Mouse (Mus musculus) hindbrain, embryonic 13.5 days (tissue): ENCODE data around the gene Mocs1. TPM values are rescaled to one million over a fixed set of nuclear protein-coding genes. Genes with fewer than 3 reads are reported as not detected.

Experiments used
- ATAC-seq: fragments of 200-750 bp; cut with Nextera tagmentation; 2 replicates; pipeline ENCODE4 v1.8.0; 2017; ENCODE audit warnings: moderate TSS enrichment; ENCODE audit not compliant: low FRiP score
- H3K27ac ChIP-seq: fragments of 300-500 bp; sonication (generic); 2 replicates; pipeline ENCODE4 v1.5.1; 2015; ENCODE audit warnings: inconsistent platforms, mild to moderate bottlenecking, moderate library complexity
- H3K27me3 ChIP-seq: fragments of 300-500 bp; sonication (generic); 2 replicates; pipeline ENCODE4 v1.6.1; 2015; ENCODE audit warnings: mild to moderate bottlenecking, inconsistent platforms
- H3K36me3 ChIP-seq: fragments of 300-500 bp; sonication (generic); 2 replicates; pipeline ENCODE4 v1.6.1; 2015; ENCODE audit warnings: mild to moderate bottlenecking, inconsistent platforms
- H3K4me1 ChIP-seq: fragments of 300-500 bp; sonication (generic); replicated peaks from 2 replicates; pipeline ENCODE4 v1.6.1; 2015; ENCODE audit warnings: inconsistent platforms
- H3K4me2 ChIP-seq: fragments of 300-500 bp; sonication (generic); 2 replicates; pipeline ENCODE4 v1.6.1; 2015; ENCODE audit warnings: inconsistent platforms, mild to moderate bottlenecking, moderate library complexity
- H3K4me3 ChIP-seq: fragments of 300-500 bp; sonication (generic); 2 replicates; pipeline ENCODE4 v1.5.1; 2015; ENCODE audit warnings: mild to moderate bottlenecking, inconsistent platforms
- H3K9ac ChIP-seq: fragments of 300-500 bp; sonication (generic); 2 replicates; pipeline ENCODE4 v1.6.1; 2015; ENCODE audit warnings: mild to moderate bottlenecking, inconsistent platforms
- H3K9me3 ChIP-seq: fragments of 300-500 bp; sonication (generic); 2 replicates; pipeline ENCODE4 v1.6.1; 2016; ENCODE audit warnings: inconsistent platforms
- WGBS: fragments of 180-500 bp; shearing (Covaris S2); methylation state at CpG from one replicate; pipeline ENCODE4 v1.1.7; 2015; 5-methylcytosine and 5-hydroxymethylcytosine counted together
- polyA plus RNA-seq: library from polyadenylated mRNA; unstranded; fragments of >200 nt; fragmentation: Nextera tagmentation; extraction: Ambion mirVana; gene quantifications from 2 replicates; pipeline ENCODE4 v1.2.1, GENCODE M21; 2015

The Mocs1 gene
- polyA plus RNA-seq, 1 experiment from 2014 or later = 3.5 TPM

DNA sequence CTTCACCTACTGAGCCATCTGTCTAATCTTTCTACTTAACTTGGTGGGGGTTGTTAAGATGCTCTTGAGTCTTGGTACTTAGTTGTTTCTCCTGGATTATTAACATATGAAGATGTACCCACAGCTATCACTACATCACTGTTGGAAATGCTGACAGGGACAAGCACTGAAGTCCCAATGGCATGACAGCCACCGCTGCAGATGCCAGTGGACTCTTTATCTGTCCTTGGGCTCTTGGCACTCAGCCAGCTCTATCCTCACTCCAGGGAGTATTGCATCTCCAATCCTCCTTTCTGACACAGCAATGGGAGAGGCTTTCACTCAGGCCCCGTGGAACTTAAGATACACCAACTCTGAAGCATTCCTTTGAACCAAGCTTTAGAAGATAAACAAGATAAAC lies 72.1 kb downstream of the Mocs1 start:
- Histone ChIP-seq H3K36me3 (no peaks in the 10 kb centered on the region), H3K4me3 (no peak overlapping the region), H3K9me3 (no peaks in the 10 kb centered on the region), H3K27ac (no peak overlapping the region), H3K27me3 (no peaks in the 10 kb centered on the region), H3K4me1 (0 out of 2 replicates have a peak, but pooled peaks cover 3% of the 10 kb centered on the region), H3K4me2 (no peak overlapping the region), H3K9ac (no peak overlapping the region)
- ATAC-seq = no peak
- 60% methylated on average over 2 of the region's 2 CpGs for WGBS

DNA sequence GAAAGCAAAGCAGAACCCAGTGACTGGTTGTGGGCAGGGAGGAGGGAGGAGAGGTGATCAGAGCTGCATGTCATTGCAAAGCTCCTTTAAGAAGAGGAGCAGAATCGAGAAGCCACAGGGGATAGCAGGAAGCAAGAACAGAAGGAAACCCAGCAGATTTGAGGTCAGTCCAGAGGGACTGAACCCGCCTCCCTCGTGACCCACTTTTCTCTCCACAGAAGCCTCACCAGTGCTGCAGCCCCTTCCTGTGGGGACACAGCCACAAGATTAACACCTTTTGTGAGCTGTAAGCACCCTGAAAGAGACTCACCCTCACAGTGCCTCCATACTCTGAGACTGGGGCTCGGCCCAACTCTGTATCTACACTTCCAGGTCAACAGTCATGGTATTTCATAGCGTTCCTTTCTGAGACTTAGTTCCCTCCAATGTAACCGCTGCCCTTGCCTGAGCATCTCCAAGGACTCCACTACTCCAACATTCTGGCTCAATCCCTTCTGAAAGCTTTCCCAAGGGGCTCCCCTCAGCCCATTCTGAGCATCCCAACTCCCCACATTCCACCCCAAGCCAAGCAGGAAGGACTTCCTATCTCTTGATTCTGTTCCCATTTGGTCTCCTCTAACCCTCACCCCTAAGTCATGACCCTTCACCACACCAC lies 75.2 kb downstream of the Mocs1 start:
- 0 out of 2 replicates have a peak, but pooled peaks cover 3% of the 10 kb centered on the region for H3K4me1 ChIP-seq
- no peak overlapping the region for H3K4me3 ChIP-seq
- H3K36me3 ChIP-seq = no peaks in the 10 kb centered on the region
- H3K4me2 ChIP-seq = no peak overlapping the region
- no peaks in the 10 kb centered on the region for H3K9me3 ChIP-seq
- WGBS = 79% methylated on average over 6 of the region's 6 CpGs
- no peak overlapping the region for H3K27ac ChIP-seq
- H3K9ac ChIP-seq = no peak overlapping the region
- ATAC-seq = no peak
- no peaks in the 10 kb centered on the region for H3K27me3 ChIP-seq

Other genes starting within 250 kb of the Mocs1 start
- gene Daam2, start 136.0 kb downstream of the Mocs1 start, polyA plus RNA-seq = 3.7 and 3.9 TPM in 2 replicates
- gene Kif6, start 186.8 kb downstream of the Mocs1 start, polyA plus RNA-seq = 2.9 and 3.2 TPM in 2 replicates